Mouse (Mus musculus): ENCODE measurements around the gene Hbs1l.

DNA sequence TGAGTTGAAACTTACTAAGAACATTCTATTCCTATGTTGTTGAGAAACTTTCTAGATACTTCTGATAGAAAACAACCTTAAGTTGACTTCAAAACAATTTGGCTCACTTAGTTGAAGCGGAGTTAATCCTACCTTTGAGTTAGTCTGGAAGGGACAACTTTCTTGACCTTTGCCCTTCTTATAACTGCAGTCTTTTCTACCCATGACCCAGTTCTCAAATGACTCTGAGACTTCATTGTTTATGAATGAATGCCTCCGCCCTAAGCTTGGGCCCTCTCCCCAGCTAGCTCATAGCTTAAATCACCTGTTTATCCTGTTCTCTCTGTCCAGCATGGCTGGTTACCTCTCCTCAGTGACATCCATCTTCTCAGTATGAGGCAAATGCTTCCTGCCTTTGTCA lies 73.8 kb downstream of the Hbs1l start:
- TF ChIP-seq CTCF (conservative IDR thresholded peaks at IDR 0.05; ENCODE audit: low read length) (no peak), POU5F1 (IDR thresholded peaks at IDR 0.05; ENCODE audit: borderline replicate concordance, low read length) (no peak), NANOG (IDR thresholded peaks at IDR 0.05; ENCODE audit: borderline replicate concordance, low read length) (no peak)

Measured in E14TG2a.4 (cell line).